In the genomic region with DNA sequence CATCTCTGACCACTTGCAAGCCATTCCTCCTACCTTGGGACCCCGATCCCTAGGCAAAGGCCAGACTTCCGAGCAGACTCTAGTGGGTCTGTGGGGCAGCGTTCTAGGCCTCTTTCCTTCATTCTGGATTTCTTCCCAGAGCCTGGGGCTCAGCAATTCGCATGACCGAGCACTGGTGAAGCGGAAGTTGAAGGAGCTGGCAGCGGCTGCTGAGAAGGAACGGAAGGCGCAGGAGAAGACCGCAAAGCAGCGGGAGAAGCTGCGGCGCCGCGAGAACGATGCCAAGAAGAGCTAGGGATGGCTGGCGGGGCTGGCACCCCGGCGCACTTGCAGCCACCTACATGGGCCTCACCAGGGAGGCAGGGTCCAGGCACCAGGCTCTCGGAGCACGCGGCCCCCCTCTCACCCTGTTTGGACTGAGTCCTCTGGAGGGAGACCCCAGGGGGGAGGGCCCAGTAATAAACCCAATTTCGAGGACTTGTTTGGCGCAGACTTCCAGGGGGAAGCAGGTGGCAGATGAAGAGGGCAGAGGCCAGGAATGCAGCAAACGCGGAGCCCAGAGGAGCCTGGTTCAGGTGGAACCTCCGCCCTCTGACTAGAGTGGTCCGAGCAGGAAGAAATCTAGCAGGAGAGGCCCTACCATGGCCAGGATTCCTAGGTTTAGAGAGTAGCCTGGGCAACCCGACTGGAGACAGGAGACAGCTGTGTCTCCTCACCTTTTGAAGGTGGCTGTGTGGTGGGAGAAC, we compare ENCODE assay signal across 9 mouse cellular contexts. TPM values are rescaled to one million over a fixed set of nuclear protein-coding genes. Genes with fewer than 3 reads are reported as not detected.
DNase-seq lines count a peak whose midpoint lies in the region; ATAC-seq and TF ChIP-seq lines count a peak whose summit lies in the region.
"Had no signal": no experiment of that assay in that cellular context is flagged by ENCODE, and none has a peak within 500 bp of the region (broad histone marks: within the 10 kb centered on the region; RNA-seq: fewer than 3 reads in every experiment).

No protein-coding gene starts in this region.

- H3K27me3 ChIP-seq in hindbrain, embryonic 12.5 days, result no peaks in the 10 kb centered on the region
- no peaks in the 10 kb centered on the region for H3K27me3 ChIP-seq in hindbrain, embryonic 11.5 days (ENCODE audit: control insufficient read depth, insufficient read depth, low read length)
- H3K27me3 ChIP-seq in ES-Bruce4 (ENCODE audit: control insufficient read depth, insufficient read depth, low read length, poor library complexity, severe bottlenecking), result no peaks in the 10 kb centered on the region
- no peaks in the 10 kb centered on the region; the same call in 1 of the 2 replicates for H3K27me3 ChIP-seq in kidney, embryonic 14.5 days (ENCODE audit: control insufficient read depth, insufficient read depth, low read length)

- no peak overlapping the region for H3K4me2 ChIP-seq in hindbrain, embryonic 12.5 days (replicated peaks)
- H3K4me2 ChIP-seq in hindbrain, embryonic 11.5 days (replicated peaks; ENCODE audit: low read depth, low read length), result no peak overlapping the region
- H3K4me2 ChIP-seq in kidney, embryonic 14.5 days (replicated peaks; ENCODE audit: low read depth, low read length), result no peak overlapping the region

- no peak for ATAC-seq in hindbrain, embryonic 12.5 days (ENCODE audit: low FRiP score)
- no peak for ATAC-seq in hindbrain, embryonic 11.5 days (ENCODE audit: low FRiP score)
- no peak for ATAC-seq in kidney, embryonic 14.5 days (ENCODE audit: low FRiP score, low TSS enrichment)

- WGBS in hindbrain, embryonic 12.5 days, result 77% methylated on average over 29 of the region's 29 CpGs
- WGBS in hindbrain, embryonic 11.5 days, result 68% methylated on average over 29 of the region's 29 CpGs
- WGBS in kidney, embryonic 14.5 days, result 67% methylated on average over 29 of the region's 29 CpGs

- TF ChIP-seq POLR2A in ES-Bruce4 (IDR thresholded peaks at IDR 0.05; ENCODE audit: insufficient read depth, low read length), result no peak

- no peak for TF ChIP-seq EP300 in ES-Bruce4 (IDR thresholded peaks at IDR 0.05; ENCODE audit: insufficient read depth, low read depth, low read length)

- H3K4me1 ChIP-seq in hindbrain, embryonic 12.5 days, result peaks cover 8% of the 10 kb centered on the region
- H3K4me1 ChIP-seq in hindbrain, embryonic 11.5 days (replicated peaks; ENCODE audit: control insufficient read depth, insufficient read depth, low read length), result 0 out of 2 replicates have a peak, but pooled peaks cover 2% of the 10 kb centered on the region
- no peaks in the 10 kb centered on the region for H3K4me1 ChIP-seq in ES-Bruce4 (ENCODE audit: control insufficient read depth, insufficient read depth, low read length)
- peaks cover 27% of the 10 kb centered on the region for H3K4me1 ChIP-seq in kidney, embryonic 14.5 days (ENCODE audit: control insufficient read depth, insufficient read depth, low read length)

- H3K27ac ChIP-seq in hindbrain, embryonic 12.5 days, result peak overlapping the region; percentile 30; the same call in 1 of the 2 replicates
- H3K27ac ChIP-seq in hindbrain, embryonic 11.5 days (ENCODE audit: low read depth, low read length), result no peak overlapping the region
- no peak overlapping the region for H3K27ac ChIP-seq in ES-Bruce4 (ENCODE audit: insufficient read depth, low read length)
- H3K27ac ChIP-seq in kidney, embryonic 14.5 days (ENCODE audit: low read depth, low read length), result peak overlapping the region; percentile 10; the same call in 1 of the 2 replicates

- no peak overlapping the region for H3K9ac ChIP-seq in hindbrain, embryonic 12.5 days
- H3K9ac ChIP-seq in hindbrain, embryonic 11.5 days (ENCODE audit: low read depth, low read length), result no peak overlapping the region
- peak overlapping the region; percentile 44 for H3K9ac ChIP-seq in ES-Bruce4 (ENCODE audit: low read depth, poor library complexity, severe bottlenecking)
- H3K9ac ChIP-seq in kidney, embryonic 14.5 days (ENCODE audit: low read depth, low read length), result no peak overlapping the region

- DNase-seq in hindbrain, embryonic 11.5 days (ENCODE audit: low spot score), result no peak
- DNase-seq in cerebellum, postnatal 25 days, result peak; percentile 96
- no peak for DNase-seq in adrenal gland, postnatal 25 days
- no peak for DNase-seq in heart, postnatal 4 days
- DNase-seq in frontal cortex, postnatal 14 days (ENCODE audit: low spot score in 2 of 2), result no peak
- DNase-seq: midbrain, embryonic 14.5 days had no signal

- TF ChIP-seq CTCF in ES-Bruce4 (IDR thresholded peaks at IDR 0.05; ENCODE audit: low read depth, low read length), result no peak

- H3K4me3 ChIP-seq in hindbrain, embryonic 12.5 days, result no peak overlapping the region
- H3K4me3 ChIP-seq in hindbrain, embryonic 11.5 days (ENCODE audit: low read depth, low read length), result no peak overlapping the region
- H3K4me3 ChIP-seq in ES-Bruce4 (ENCODE audit: low read depth, low read length), result peak overlapping the region; percentile 27
- no peak overlapping the region for H3K4me3 ChIP-seq in kidney, embryonic 14.5 days (ENCODE audit: low read length)

- no peaks in the 10 kb centered on the region for H3K9me3 ChIP-seq in hindbrain, embryonic 12.5 days (replicated peaks)
- no peaks in the 10 kb centered on the region for H3K9me3 ChIP-seq in hindbrain, embryonic 11.5 days (ENCODE audit: control insufficient read depth, low read length)
- no peaks in the 10 kb centered on the region for H3K9me3 ChIP-seq in ES-Bruce4 (replicated peaks; ENCODE audit: control insufficient read depth, insufficient read depth, low read length, poor library complexity, severe bottlenecking)
- H3K9me3 ChIP-seq in kidney, embryonic 14.5 days (ENCODE audit: control insufficient read depth, low read length), result no peaks in the 10 kb centered on the region

- H3K36me3 ChIP-seq in hindbrain, embryonic 12.5 days, result peaks cover 68% of the 10 kb centered on the region
- H3K36me3 ChIP-seq in hindbrain, embryonic 11.5 days (ENCODE audit: control insufficient read depth, insufficient read depth, low read length), result peaks cover 11% of the 10 kb centered on the region
- H3K36me3 ChIP-seq in ES-Bruce4 (ENCODE audit: control insufficient read depth, insufficient read depth, low read length, poor library complexity, severe bottlenecking), result no peaks in the 10 kb centered on the region
- H3K36me3 ChIP-seq in kidney, embryonic 14.5 days (ENCODE audit: control insufficient read depth, insufficient read depth, low read length), result peaks cover 54% of the 10 kb centered on the region

RNA-seq across cellular contexts. Expression of a gene that starts 14.9 kb away (rescaled TPM):
- polyA plus RNA-seq in hindbrain, embryonic 12.5 days (2016; fragmentation: Nextera tagmentation; extraction: Ambion mirVana), result 94.6 and 106 TPM in 2 replicates
- 46.1 and 47.6 TPM in 2 replicates for polyA plus RNA-seq in hindbrain, embryonic 11.5 days (2014; fragmentation: Nextera tagmentation; extraction: Ambion mirVana)
- 0.30 and 0.79 TPM in 2 replicates for polyA plus RNA-seq in ES-Bruce4 (2011; ENCODE audit: insufficient read depth, insufficient read length, low read depth, missing spikeins)
- 14.7 and 18.3 TPM in 2 replicates for polyA plus RNA-seq in kidney, embryonic 14.5 days (2014; fragmentation: Nextera tagmentation; extraction: Ambion mirVana)
- total RNA-seq in adrenal gland, postnatal 25 days (2021), result 3.0 and 4.4 TPM in 2 replicates
- 1 to 10 TPM; 9.1 to 9.5 TPM for total RNA-seq in heart, postnatal 4 days (2021)

RNA-seq across cellular contexts. Expression of a gene that starts 16.5 kb away (rescaled TPM):
- polyA plus RNA-seq in hindbrain, embryonic 12.5 days (2016; fragmentation: Nextera tagmentation; extraction: Ambion mirVana), result 22.5 and 25.6 TPM in 2 replicates
- 12.5 and 13.0 TPM in 2 replicates for polyA plus RNA-seq in hindbrain, embryonic 11.5 days (2014; fragmentation: Nextera tagmentation; extraction: Ambion mirVana)
- 9.4 and 9.5 TPM in 2 replicates for polyA plus RNA-seq in ES-Bruce4 (2011; ENCODE audit: insufficient read depth, insufficient read length, low read depth, missing spikeins)
- polyA plus RNA-seq in kidney, embryonic 14.5 days (2014; fragmentation: Nextera tagmentation; extraction: Ambion mirVana), result 30.0 and 46.5 TPM in 2 replicates
- 82.9 and 86.4 TPM in 2 replicates for total RNA-seq in adrenal gland, postnatal 25 days (2021)
- 100 to 1,000 TPM; 178 to 200 TPM for total RNA-seq in heart, postnatal 4 days (2021)

RNA-seq across cellular contexts. Expression of a gene that starts 33.8 kb away (rescaled TPM):
- polyA plus RNA-seq in hindbrain, embryonic 12.5 days (2016; fragmentation: Nextera tagmentation; extraction: Ambion mirVana), result 16.8 and 18.5 TPM in 2 replicates
- polyA plus RNA-seq in hindbrain, embryonic 11.5 days (2014; fragmentation: Nextera tagmentation; extraction: Ambion mirVana), result 12.4 and 16.2 TPM in 2 replicates
- 20.3 and 21.0 TPM in 2 replicates for polyA plus RNA-seq in ES-Bruce4 (2011; ENCODE audit: insufficient read depth, insufficient read length, low read depth, missing spikeins)
- polyA plus RNA-seq in kidney, embryonic 14.5 days (2014; fragmentation: Nextera tagmentation; extraction: Ambion mirVana), result 12.0 and 14.6 TPM in 2 replicates
- 125 and 146 TPM in 2 replicates for total RNA-seq in adrenal gland, postnatal 25 days (2021)
- total RNA-seq in heart, postnatal 4 days (2021), result 10 to 100 TPM; 45.3 to 46.3 TPM

RNA-seq across cellular contexts. Expression of a gene that starts 48.5 kb away (rescaled TPM):
- 0.43 and 1.5 TPM in 2 replicates for polyA plus RNA-seq in hindbrain, embryonic 12.5 days (2016; fragmentation: Nextera tagmentation; extraction: Ambion mirVana)
- polyA plus RNA-seq in hindbrain, embryonic 11.5 days (2014; fragmentation: Nextera tagmentation; extraction: Ambion mirVana), result 0.11 and 0.29 TPM in 2 replicates
- polyA plus RNA-seq in ES-Bruce4 (2011; ENCODE audit: insufficient read depth, insufficient read length, low read depth, missing spikeins), result not detected in 2 replicates
- polyA plus RNA-seq in kidney, embryonic 14.5 days (2014; fragmentation: Nextera tagmentation; extraction: Ambion mirVana), result 0.24 TPM in 1 of 2 replicates, not detected in the other
- not detected in 2 replicates for total RNA-seq in adrenal gland, postnatal 25 days (2021)
- total RNA-seq in heart, postnatal 4 days (2021), result 10 to 100 TPM; 67.0 to 89.1 TPM
- polyA plus RNA-seq: midbrain, embryonic 14.5 days had no signal

RNA-seq across cellular contexts. Expression of a gene that starts 52.0 kb away (rescaled TPM):
- 8.0 and 9.0 TPM in 2 replicates for polyA plus RNA-seq in hindbrain, embryonic 12.5 days (2016; fragmentation: Nextera tagmentation; extraction: Ambion mirVana)
- 4.2 and 4.4 TPM in 2 replicates for polyA plus RNA-seq in hindbrain, embryonic 11.5 days (2014; fragmentation: Nextera tagmentation; extraction: Ambion mirVana)
- polyA plus RNA-seq in ES-Bruce4 (2011; ENCODE audit: insufficient read depth, insufficient read length, low read depth, missing spikeins), result 86.4 and 92.1 TPM in 2 replicates
- polyA plus RNA-seq in kidney, embryonic 14.5 days (2014; fragmentation: Nextera tagmentation; extraction: Ambion mirVana), result 13.9 and 20.9 TPM in 2 replicates
- 36.8 and 40.7 TPM in 2 replicates for total RNA-seq in adrenal gland, postnatal 25 days (2021)
- total RNA-seq in heart, postnatal 4 days (2021), result 10 to 100 TPM; 16.1 to 16.4 TPM

Comparison
In these comparisons a context has a peak if more than half of its experiments do, and no peak if none do; other contexts are left out.
1. H3K27ac ChIP-seq: peak in hindbrain, embryonic 12.5 days (single experiment) and kidney, embryonic 14.5 days (single experiment); none in hindbrain, embryonic 11.5 days (single experiment) and ES-Bruce4 (single experiment).
2. DNase-seq: peak in cerebellum, postnatal 25 days (2 of 2); none in hindbrain, embryonic 11.5 days (single experiment), adrenal gland, postnatal 25 days (single experiment), heart, postnatal 4 days (single experiment) and frontal cortex, postnatal 14 days (0 of 2).